Comparison of ENCODE assay signal across 8 mouse cellular contexts in the genomic region with DNA sequence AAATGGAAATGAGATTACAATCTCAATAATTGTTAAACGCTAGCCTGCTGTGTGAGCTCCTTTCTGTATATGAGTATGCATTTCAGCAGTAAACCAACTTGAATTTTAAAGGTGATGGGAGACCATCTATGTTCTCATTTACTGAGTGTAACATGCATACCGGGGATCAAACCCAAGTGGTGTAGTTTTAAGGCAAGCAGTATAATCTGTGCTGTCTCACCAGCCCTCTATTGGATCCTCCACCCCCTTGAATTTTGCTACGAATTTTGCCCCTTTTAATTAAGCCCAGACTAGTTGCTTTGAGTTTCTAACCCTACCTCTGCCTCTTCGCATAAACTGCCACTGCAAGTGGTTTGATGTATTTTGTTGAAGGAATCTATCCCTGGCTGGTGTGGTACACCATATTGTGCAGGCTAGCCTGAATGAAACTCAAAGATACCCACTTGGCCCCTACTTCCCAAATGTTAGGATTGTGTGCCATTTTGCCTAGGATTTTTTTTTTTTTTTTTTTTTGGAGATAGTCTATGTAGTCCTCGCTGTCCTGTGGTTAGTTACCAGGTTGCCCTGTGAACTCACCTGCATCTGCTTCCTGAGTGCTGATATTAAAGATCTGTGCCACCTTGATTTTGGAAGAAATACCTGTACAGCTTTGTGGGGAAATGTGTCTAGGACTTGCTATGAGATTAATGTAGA. TPM values are rescaled to one million over a fixed set of nuclear protein-coding genes. Genes with fewer than 3 reads are reported as not detected.
DNase-seq lines count a peak whose midpoint lies in the region; ATAC-seq and TF ChIP-seq lines count a peak whose summit lies in the region.

No protein-coding gene starts in this region.

- H3K4me2 ChIP-seq in lung, embryonic 14.5 days, result peak overlapping the region; percentile 99
- peak overlapping the region; percentile 91 for H3K4me2 ChIP-seq in embryonic facial prominence, embryonic 13.5 days
- peak overlapping the region; percentile 68 for H3K4me2 ChIP-seq in intestine, postnatal 0 days (replicated peaks; ENCODE audit: low read depth)
- peak overlapping the region; percentile 100 for H3K4me2 ChIP-seq in neural tube, embryonic 14.5 days (ENCODE audit: low read depth, low read length)

- peak overlapping the region; percentile 55 for H3K4me3 ChIP-seq in lung, embryonic 14.5 days (ENCODE audit: low read depth, low read length)
- peak overlapping the region; percentile 51 for H3K4me3 ChIP-seq in embryonic facial prominence, embryonic 13.5 days
- peak overlapping the region; percentile 41 for H3K4me3 ChIP-seq in intestine, postnatal 0 days (ENCODE audit: low read depth, low read length)
- H3K4me3 ChIP-seq in neural tube, embryonic 14.5 days (ENCODE audit: low read depth, low read length), result peak overlapping the region; percentile 52

- DNase-seq in lung, embryonic 14.5 days, result no peak
- DNase-seq in lung, adult 18-20 months, result no peak
- no peak for DNase-seq in cerebellum, postnatal 10 days
- no peak for DNase-seq in kidney, adult 8-10 months
- DNase-seq in T-cell, adult 2 months (ENCODE audit: low spot score), result no peak

- no peak overlapping the region for H3K27ac ChIP-seq in lung, embryonic 14.5 days (ENCODE audit: low read depth)
- H3K27ac ChIP-seq in embryonic facial prominence, embryonic 13.5 days, result no peak overlapping the region
- peak overlapping the region; percentile 5; the same call in 1 of the 2 replicates for H3K27ac ChIP-seq in intestine, postnatal 0 days (ENCODE audit: low read depth, low read length)
- no peak overlapping the region for H3K27ac ChIP-seq in neural tube, embryonic 14.5 days (ENCODE audit: low read depth, low read length)

- no peak for ATAC-seq in lung, embryonic 14.5 days (ENCODE audit: insufficient read depth)
- no peak for ATAC-seq in embryonic facial prominence, embryonic 13.5 days (ENCODE audit: insufficient number of reproducible peaks, insufficient read depth, low FRiP score, low TSS enrichment, low read depth)
- ATAC-seq in intestine, postnatal 0 days, result no peak
- ATAC-seq in neural tube, embryonic 14.5 days (ENCODE audit: low read depth), result no peak

- no peak for TF ChIP-seq CTCF in lung, embryonic 14.5 days (IDR thresholded peaks at IDR 0.05; ENCODE audit: low read depth)
- TF ChIP-seq CTCF in intestine, postnatal 0 days (IDR thresholded peaks at IDR 0.05; ENCODE audit: low read depth), result no peak

- 72% methylated on average over 5 of the region's 5 CpGs for WGBS in lung, embryonic 14.5 days
- WGBS in embryonic facial prominence, embryonic 13.5 days, result 66% methylated on average over 5 of the region's 5 CpGs
- 59% methylated on average over 5 of the region's 5 CpGs for WGBS in intestine, postnatal 0 days
- 74% methylated on average over 5 of the region's 5 CpGs for WGBS in neural tube, embryonic 14.5 days

- H3K4me1 ChIP-seq in lung, embryonic 14.5 days (ENCODE audit: insufficient read depth), result peaks cover 23% of the 10 kb centered on the region; the same call in 1 of the 2 replicates
- H3K4me1 ChIP-seq in embryonic facial prominence, embryonic 13.5 days, result peaks cover 39% of the 10 kb centered on the region
- H3K4me1 ChIP-seq in intestine, postnatal 0 days (replicated peaks; ENCODE audit: control insufficient read depth, insufficient read depth, low read length), result no peaks in the 10 kb centered on the region
- peaks cover 27% of the 10 kb centered on the region for H3K4me1 ChIP-seq in neural tube, embryonic 14.5 days (ENCODE audit: control insufficient read depth, insufficient read depth, low read length)

- H3K9ac ChIP-seq in lung, embryonic 14.5 days, result 0 out of 2 replicates have a peak overlapping the region, but pooled peaks have one; percentile 55
- H3K9ac ChIP-seq in embryonic facial prominence, embryonic 13.5 days, result peak overlapping the region; percentile 63
- H3K9ac ChIP-seq in intestine, postnatal 0 days (ENCODE audit: low read depth, low read length), result 0 out of 2 replicates have a peak overlapping the region, but pooled peaks have one; percentile 13
- H3K9ac ChIP-seq in neural tube, embryonic 14.5 days (replicated peaks; ENCODE audit: low read depth, low read length), result 0 out of 2 replicates have a peak overlapping the region, but pooled peaks have one; percentile 37

- H3K36me3 ChIP-seq in lung, embryonic 14.5 days (ENCODE audit: insufficient read depth), result peaks cover 27% of the 10 kb centered on the region
- H3K36me3 ChIP-seq in embryonic facial prominence, embryonic 13.5 days, result peaks cover 24% of the 10 kb centered on the region
- H3K36me3 ChIP-seq in intestine, postnatal 0 days (ENCODE audit: control insufficient read depth, insufficient read depth), result peaks cover 10% of the 10 kb centered on the region; the same call in 1 of the 2 replicates
- H3K36me3 ChIP-seq in neural tube, embryonic 14.5 days (ENCODE audit: control insufficient read depth, insufficient read depth, low read length), result peaks cover 10% of the 10 kb centered on the region

- H3K9me3 ChIP-seq in lung, embryonic 14.5 days (ENCODE audit: low read depth, low read length), result no peaks in the 10 kb centered on the region
- H3K9me3 ChIP-seq in embryonic facial prominence, embryonic 13.5 days, result no peaks in the 10 kb centered on the region
- no peaks in the 10 kb centered on the region for H3K9me3 ChIP-seq in intestine, postnatal 0 days (ENCODE audit: control insufficient read depth)
- H3K9me3 ChIP-seq in neural tube, embryonic 14.5 days (ENCODE audit: control insufficient read depth, low read length), result no peaks in the 10 kb centered on the region

- no peaks in the 10 kb centered on the region for H3K27me3 ChIP-seq in lung, embryonic 14.5 days (ENCODE audit: insufficient read depth, low read length)
- no peaks in the 10 kb centered on the region for H3K27me3 ChIP-seq in embryonic facial prominence, embryonic 13.5 days
- H3K27me3 ChIP-seq in intestine, postnatal 0 days (replicated peaks; ENCODE audit: control insufficient read depth, insufficient read depth, low read length), result no peaks in the 10 kb centered on the region
- no peaks in the 10 kb centered on the region for H3K27me3 ChIP-seq in neural tube, embryonic 14.5 days (ENCODE audit: control insufficient read depth, insufficient read depth, low read length)

RNA-seq across cellular contexts. Expression of a gene that starts 3.3 kb away (rescaled TPM):
- polyA plus RNA-seq in lung, embryonic 14.5 days (2014; fragmentation: Nextera tagmentation; extraction: Ambion mirVana), result 2,928 and 2,952 TPM in 2 replicates
- 3,261 and 3,547 TPM in 2 replicates for polyA plus RNA-seq in embryonic facial prominence, embryonic 13.5 days (2015; fragmentation: Nextera tagmentation; extraction: Ambion mirVana)
- 2,405 and 2,440 TPM in 2 replicates for polyA plus RNA-seq in intestine, postnatal 0 days (2015; fragmentation: Nextera tagmentation; extraction: Ambion mirVana)
- polyA plus RNA-seq in neural tube, embryonic 14.5 days (2014; fragmentation: Nextera tagmentation; extraction: Ambion mirVana), result 4,516 and 4,600 TPM in 2 replicates

RNA-seq across cellular contexts. Expression of a gene that starts 15.2 kb away (rescaled TPM):
- polyA plus RNA-seq in lung, embryonic 14.5 days (2014; fragmentation: Nextera tagmentation; extraction: Ambion mirVana), result 18.2 and 18.9 TPM in 2 replicates
- polyA plus RNA-seq in embryonic facial prominence, embryonic 13.5 days (2015; fragmentation: Nextera tagmentation; extraction: Ambion mirVana), result 35.9 and 41.1 TPM in 2 replicates
- polyA plus RNA-seq in intestine, postnatal 0 days (2015; fragmentation: Nextera tagmentation; extraction: Ambion mirVana), result 54.9 and 55.2 TPM in 2 replicates
- 56.3 and 73.1 TPM in 2 replicates for polyA plus RNA-seq in neural tube, embryonic 14.5 days (2014; fragmentation: Nextera tagmentation; extraction: Ambion mirVana)

RNA-seq across cellular contexts. Expression of a gene that starts 20.0 kb away (rescaled TPM):
- 3.9 and 4.2 TPM in 2 replicates for polyA plus RNA-seq in lung, embryonic 14.5 days (2014; fragmentation: Nextera tagmentation; extraction: Ambion mirVana)
- 3.0 and 3.5 TPM in 2 replicates for polyA plus RNA-seq in embryonic facial prominence, embryonic 13.5 days (2015; fragmentation: Nextera tagmentation; extraction: Ambion mirVana)
- polyA plus RNA-seq in intestine, postnatal 0 days (2015; fragmentation: Nextera tagmentation; extraction: Ambion mirVana), result 6.0 and 6.3 TPM in 2 replicates
- 25.1 and 25.8 TPM in 2 replicates for polyA plus RNA-seq in neural tube, embryonic 14.5 days (2014; fragmentation: Nextera tagmentation; extraction: Ambion mirVana)

Comparison
In these comparisons a context has a peak if more than half of its experiments do, and no peak if none do; other contexts are left out.
1. H3K9ac ChIP-seq: peak in every context shown above with its lines; median percentile 63 in embryonic facial prominence, embryonic 13.5 days; 55 in lung, embryonic 14.5 days; 37 in neural tube, embryonic 14.5 days; 13 in intestine, postnatal 0 days.